Mouse (Mus musculus): Measurements from ENCODE around the gene Skint11. TPM values are rescaled to one million over a fixed set of nuclear protein-coding genes. Genes with fewer than 3 reads are reported as not detected.

Skint11 gene
- not detected for polyA plus RNA-seq (2017; shearing (Covaris generic))

GRCm38 (mm10) chr4:114163084-114163483, at the start of gene Skint11:
Skint11 (plus strand) TSS chr4:114163384.

Other genes starting within 250 kb of the Skint11 start
- gene Skint5, start 163.9 kb upstream of the Skint11 start, polyA plus RNA-seq (2017; shearing (Covaris generic)), result not detected
- gene Trabd2b, start 243.3 kb downstream of the Skint11 start, polyA plus RNA-seq (2017; shearing (Covaris generic)), result not detected